Mouse (Mus musculus): Measurements from ENCODE around the gene Nxn. TPM values are rescaled to one million over a fixed set of nuclear protein-coding genes. Genes with fewer than 3 reads are reported as not detected.

The Nxn gene
- polyA plus RNA-seq, 1 experiment: 19.1 TPM

DNA sequence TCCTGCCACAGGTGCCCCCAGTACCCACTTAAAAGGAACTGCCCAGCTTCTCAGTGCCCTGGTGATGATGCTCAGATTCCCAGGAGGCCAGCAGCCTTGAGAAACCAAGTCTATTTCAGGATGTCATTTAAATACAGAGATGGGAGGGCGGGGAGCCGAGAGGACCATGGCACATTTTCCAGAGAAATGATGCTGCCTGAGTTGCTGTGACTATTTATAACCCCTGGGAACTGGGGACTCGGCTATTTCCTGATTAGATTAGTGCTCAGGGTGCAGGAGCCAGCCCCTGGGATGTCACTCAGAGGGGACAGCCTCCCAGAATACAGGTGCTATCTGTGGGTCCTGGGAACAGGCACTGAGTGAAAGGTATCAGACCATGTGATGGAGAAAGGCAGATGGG is 28.8 kb upstream of the Nxn start:
- no peak for TF ChIP-seq POLR2A (IDR thresholded peaks at IDR 0.05; ENCODE audit: borderline replicate concordance, extremely low read depth, low read depth, low read length)
- TF ChIP-seq CTCF (IDR thresholded peaks at IDR 0.05; ENCODE audit: insufficient read depth, low read length): no peak
- DNase-seq: no peak
- WGBS: 59% methylated on average over 3 of the region's 3 CpGs
- Histone ChIP-seq H3K4me1 (ENCODE audit: control insufficient read depth, insufficient read depth, low read length) (peaks cover 7% of the 10 kb centered on the region), H3K4me3 (replicated peaks; ENCODE audit: extremely low read depth, low read depth, low read length) (no peak overlapping the region)

DNA sequence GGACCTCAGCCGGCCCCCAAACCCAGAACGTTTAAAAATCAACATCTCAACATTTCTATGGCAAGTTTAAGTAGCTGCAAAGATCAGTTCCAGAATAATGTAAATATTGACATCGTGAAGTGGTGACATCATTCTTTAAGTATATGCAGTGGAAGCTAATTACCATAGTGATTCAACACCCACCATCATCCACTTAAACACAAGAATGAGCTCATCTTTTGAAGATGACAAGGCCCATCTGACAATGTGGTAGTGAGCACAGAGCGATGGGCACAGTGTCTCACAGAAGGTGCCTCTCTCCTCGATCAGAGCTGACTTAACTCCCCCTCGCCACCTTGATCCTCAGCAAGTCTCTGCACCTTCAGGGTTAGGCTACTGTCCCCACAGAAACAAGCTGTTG is 26.8 kb upstream of the Nxn start:
- WGBS: 61% methylated on average over 6 of the region's 6 CpGs
- H3K4me1 ChIP-seq (ENCODE audit: control insufficient read depth, insufficient read depth, low read length): peaks cover 7% of the 10 kb centered on the region
- no peak for DNase-seq
- no peak overlapping the region for H3K4me3 ChIP-seq (replicated peaks; ENCODE audit: extremely low read depth, low read depth, low read length)
- TF ChIP-seq CTCF (IDR thresholded peaks at IDR 0.05; ENCODE audit: insufficient read depth, low read length) (no peak), POLR2A (IDR thresholded peaks at IDR 0.05; ENCODE audit: borderline replicate concordance, extremely low read depth, low read depth, low read length) (no peak)

DNA sequence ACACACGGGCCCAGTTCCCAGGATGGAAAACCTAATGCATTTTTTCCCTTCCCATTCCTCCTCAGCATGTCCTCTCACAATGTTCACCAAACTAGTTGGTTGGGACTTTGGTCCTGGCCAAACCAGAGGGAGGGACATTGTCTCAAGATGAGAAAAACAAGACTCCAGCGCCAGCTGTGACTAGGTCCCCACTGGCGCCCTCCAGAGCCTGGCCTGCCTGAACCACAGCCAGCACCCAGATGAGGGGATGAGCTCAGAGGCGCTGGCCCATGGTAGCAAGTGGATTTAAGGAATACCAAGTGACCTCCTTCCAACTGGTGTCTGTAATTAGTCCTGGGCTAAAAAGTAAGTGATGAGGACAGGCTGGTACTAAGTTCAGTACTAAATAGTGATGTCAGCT is 22.0 kb upstream of the Nxn start:
- no peak for DNase-seq
- TF ChIP-seq CTCF (IDR thresholded peaks at IDR 0.05; ENCODE audit: insufficient read depth, low read length): no peak
- TF ChIP-seq POLR2A (IDR thresholded peaks at IDR 0.05; ENCODE audit: borderline replicate concordance, extremely low read depth, low read depth, low read length): no peak
- H3K4me1 ChIP-seq (ENCODE audit: control insufficient read depth, insufficient read depth, low read length): peaks cover 7% of the 10 kb centered on the region
- H3K4me3 ChIP-seq (replicated peaks; ENCODE audit: extremely low read depth, low read depth, low read length): no peak overlapping the region
- 63% methylated on average over 4 of the region's 4 CpGs for WGBS

DNA sequence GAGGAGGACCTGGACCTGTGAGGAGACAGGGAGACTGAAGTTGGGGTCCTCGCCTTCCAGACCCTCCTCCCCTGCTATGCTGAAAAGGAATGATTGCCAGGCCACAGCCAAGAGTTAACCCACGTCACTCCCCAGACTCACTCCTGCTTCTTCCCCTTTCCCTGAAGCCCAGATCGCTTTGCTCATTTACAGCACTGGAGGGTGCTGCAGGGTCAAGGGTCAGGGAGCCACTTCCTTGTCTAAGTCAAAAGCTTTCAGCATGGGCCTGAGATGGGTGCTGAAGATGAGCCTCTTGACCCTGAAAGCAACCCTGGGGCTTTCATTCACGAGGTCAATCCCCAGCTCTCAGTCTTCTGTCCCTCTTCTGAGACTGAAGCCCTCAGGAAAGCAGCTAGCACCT is 20.2 kb upstream of the Nxn start:
- Histone ChIP-seq H3K4me1 (ENCODE audit: control insufficient read depth, insufficient read depth, low read length) (no peaks in the 10 kb centered on the region), H3K4me3 (replicated peaks; ENCODE audit: extremely low read depth, low read depth, low read length) (no peak overlapping the region)
- WGBS: 71% methylated on average over 4 of the region's 4 CpGs
- no peak for DNase-seq
- TF ChIP-seq CTCF (IDR thresholded peaks at IDR 0.05; ENCODE audit: insufficient read depth, low read length) (no peak), POLR2A (IDR thresholded peaks at IDR 0.05; ENCODE audit: borderline replicate concordance, extremely low read depth, low read depth, low read length) (no peak)

DNA sequence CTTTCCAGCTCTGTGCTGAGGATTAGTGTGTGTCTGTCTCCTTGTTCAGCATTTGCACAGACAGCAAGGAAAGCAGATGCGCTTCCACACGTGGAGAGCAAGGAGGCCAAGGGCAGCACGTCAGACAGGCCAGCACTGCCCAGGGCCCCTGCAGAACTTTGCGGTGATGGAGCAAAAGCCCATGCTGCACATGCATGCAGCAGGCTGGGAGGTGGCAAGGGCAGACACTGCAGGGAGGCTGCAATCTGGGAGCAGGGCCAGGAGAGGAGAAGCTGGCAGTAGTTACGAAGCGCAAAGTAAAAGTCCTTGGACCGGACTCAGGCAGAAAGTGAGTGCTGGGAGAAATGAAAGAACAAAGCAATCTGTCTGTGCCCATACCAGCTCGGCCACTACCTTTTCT is 19.5 kb upstream of the Nxn start:
- no peak for TF ChIP-seq POLR2A (IDR thresholded peaks at IDR 0.05; ENCODE audit: borderline replicate concordance, extremely low read depth, low read depth, low read length)
- no peak for TF ChIP-seq CTCF (IDR thresholded peaks at IDR 0.05; ENCODE audit: insufficient read depth, low read length)
- WGBS: 72% methylated on average over 8 of the region's 8 CpGs

DNA sequence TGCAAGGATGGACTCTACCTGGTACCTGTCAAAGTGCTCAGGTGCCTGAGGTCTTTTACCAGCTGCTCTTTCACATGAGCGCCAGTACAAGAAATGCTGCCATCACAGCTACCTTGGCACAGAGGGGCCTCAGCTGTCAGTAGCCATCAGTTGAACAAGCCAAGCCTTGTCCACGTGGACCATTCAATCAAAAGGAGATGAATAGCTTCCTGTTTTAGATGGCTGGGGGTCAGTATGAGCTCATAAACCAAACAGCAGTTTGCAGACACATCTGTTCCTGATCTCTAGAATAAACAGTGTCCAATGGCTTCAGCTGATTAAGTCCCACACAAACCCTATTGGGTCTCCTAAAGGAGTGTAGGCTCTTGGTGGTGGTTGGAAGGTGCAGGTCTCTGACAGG is 17.0 kb upstream of the Nxn start:
- no peak for DNase-seq
- TF ChIP-seq CTCF (IDR thresholded peaks at IDR 0.05; ENCODE audit: insufficient read depth, low read length): no peak
- H3K4me1 ChIP-seq (ENCODE audit: control insufficient read depth, insufficient read depth, low read length): 0 out of 2 replicates have a peak, but pooled peaks cover under 1% of the 10 kb centered on the region
- WGBS: 49% methylated on average over 2 of the region's 2 CpGs
- H3K4me3 ChIP-seq (replicated peaks; ENCODE audit: extremely low read depth, low read depth, low read length): no peak overlapping the region

More for the DNA sequence above, 19.5 kb upstream of the Nxn start:
- no peak overlapping the region for H3K4me3 ChIP-seq (replicated peaks; ENCODE audit: extremely low read depth, low read depth, low read length)
- DNase-seq: no peak
- no peaks in the 10 kb centered on the region for H3K4me1 ChIP-seq (ENCODE audit: control insufficient read depth, insufficient read depth, low read length)

DNA sequence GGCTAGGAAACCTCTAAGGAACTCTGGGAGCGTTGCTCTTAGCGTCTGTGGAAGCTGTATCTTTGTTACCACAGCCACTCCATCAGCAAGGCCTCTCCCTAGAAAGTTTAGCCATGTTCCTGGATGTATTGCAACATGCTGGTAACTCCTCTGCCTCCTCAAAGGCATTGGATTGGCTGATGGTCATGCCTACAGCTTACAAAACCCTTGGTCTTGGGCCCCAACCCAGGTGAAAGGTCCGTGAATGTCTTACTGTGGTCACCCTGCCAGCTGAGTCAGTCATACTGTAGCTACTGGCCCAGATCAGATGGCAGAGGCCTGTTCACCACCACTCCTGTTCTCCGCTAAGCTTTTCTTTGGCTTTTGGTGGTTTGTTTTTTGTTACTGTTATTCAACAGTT is 16.1 kb upstream of the Nxn start:
- Histone ChIP-seq H3K4me3 (replicated peaks; ENCODE audit: extremely low read depth, low read depth, low read length) (no peak overlapping the region), H3K4me1 (ENCODE audit: control insufficient read depth, insufficient read depth, low read length) (0 out of 2 replicates have a peak, but pooled peaks cover 2% of the 10 kb centered on the region)
- no peak for DNase-seq
- TF ChIP-seq POLR2A (IDR thresholded peaks at IDR 0.05; ENCODE audit: borderline replicate concordance, extremely low read depth, low read depth, low read length) (no peak), CTCF (IDR thresholded peaks at IDR 0.05; ENCODE audit: insufficient read depth, low read length) (no peak)
- WGBS: 89% methylated on average over 4 of the region's 4 CpGs

DNA sequence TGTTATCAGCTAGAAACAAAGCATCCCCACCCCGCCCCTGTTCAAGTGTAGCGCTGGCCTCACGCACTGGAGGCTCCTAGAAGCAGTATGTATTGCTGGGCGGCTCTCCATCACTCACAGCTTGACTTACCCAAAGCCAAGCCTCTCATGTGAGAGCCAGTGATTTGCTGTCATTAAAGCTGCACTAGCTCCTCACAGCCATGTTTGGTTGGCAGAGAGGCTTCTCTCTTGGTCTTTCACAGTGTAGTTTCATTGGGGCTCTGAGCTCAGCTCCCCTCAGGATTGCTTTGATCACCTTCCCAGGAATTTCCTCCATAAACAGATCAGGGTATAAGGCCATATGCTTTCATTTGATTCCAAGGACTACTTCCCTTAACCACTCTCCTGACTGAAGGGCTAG is 14.3 kb upstream of the Nxn start:
- H3K4me1 ChIP-seq (ENCODE audit: control insufficient read depth, insufficient read depth, low read length): 0 out of 2 replicates have a peak, but pooled peaks cover 2% of the 10 kb centered on the region
- TF ChIP-seq POLR2A (IDR thresholded peaks at IDR 0.05; ENCODE audit: borderline replicate concordance, extremely low read depth, low read depth, low read length) (no peak), CTCF (IDR thresholded peaks at IDR 0.05; ENCODE audit: insufficient read depth, low read length) (no peak)
- WGBS: 70% methylated on average over 4 of the region's 4 CpGs
- no peak for DNase-seq
- no peak overlapping the region for H3K4me3 ChIP-seq (replicated peaks; ENCODE audit: extremely low read depth, low read depth, low read length)

DNA sequence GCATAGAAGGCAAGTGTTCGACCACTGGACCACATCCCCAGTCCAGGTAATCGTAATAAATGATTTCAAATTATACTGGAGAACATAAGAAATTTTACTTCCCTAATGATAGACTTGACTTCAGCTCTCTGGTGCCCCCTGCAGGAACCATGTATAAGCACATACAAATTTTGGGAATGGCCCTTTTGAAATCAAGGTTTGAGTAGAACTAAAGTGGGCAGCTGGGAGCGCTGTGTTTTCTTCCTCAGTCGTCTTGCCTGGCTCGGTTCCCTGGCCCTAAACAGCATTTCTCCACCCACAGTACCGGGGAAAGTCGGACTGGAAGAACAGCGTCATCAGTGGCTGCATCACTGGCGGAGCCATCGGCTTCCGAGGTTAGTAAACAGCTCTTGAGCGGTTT is 11.9 kb upstream of the Nxn start:
- H3K4me1 ChIP-seq (ENCODE audit: control insufficient read depth, insufficient read depth, low read length): 0 out of 2 replicates have a peak, but pooled peaks cover 2% of the 10 kb centered on the region
- DNase-seq: peak; percentile 48
- no peak overlapping the region for H3K4me3 ChIP-seq (replicated peaks; ENCODE audit: extremely low read depth, low read depth, low read length)
- TF ChIP-seq POLR2A (IDR thresholded peaks at IDR 0.05; ENCODE audit: borderline replicate concordance, extremely low read depth, low read depth, low read length) (no peak), CTCF (IDR thresholded peaks at IDR 0.05; ENCODE audit: insufficient read depth, low read length) (peak; percentile 35; the same call in 1 of the 2 replicates)
- WGBS: 61% methylated on average over 12 of the region's 12 CpGs

DNA sequence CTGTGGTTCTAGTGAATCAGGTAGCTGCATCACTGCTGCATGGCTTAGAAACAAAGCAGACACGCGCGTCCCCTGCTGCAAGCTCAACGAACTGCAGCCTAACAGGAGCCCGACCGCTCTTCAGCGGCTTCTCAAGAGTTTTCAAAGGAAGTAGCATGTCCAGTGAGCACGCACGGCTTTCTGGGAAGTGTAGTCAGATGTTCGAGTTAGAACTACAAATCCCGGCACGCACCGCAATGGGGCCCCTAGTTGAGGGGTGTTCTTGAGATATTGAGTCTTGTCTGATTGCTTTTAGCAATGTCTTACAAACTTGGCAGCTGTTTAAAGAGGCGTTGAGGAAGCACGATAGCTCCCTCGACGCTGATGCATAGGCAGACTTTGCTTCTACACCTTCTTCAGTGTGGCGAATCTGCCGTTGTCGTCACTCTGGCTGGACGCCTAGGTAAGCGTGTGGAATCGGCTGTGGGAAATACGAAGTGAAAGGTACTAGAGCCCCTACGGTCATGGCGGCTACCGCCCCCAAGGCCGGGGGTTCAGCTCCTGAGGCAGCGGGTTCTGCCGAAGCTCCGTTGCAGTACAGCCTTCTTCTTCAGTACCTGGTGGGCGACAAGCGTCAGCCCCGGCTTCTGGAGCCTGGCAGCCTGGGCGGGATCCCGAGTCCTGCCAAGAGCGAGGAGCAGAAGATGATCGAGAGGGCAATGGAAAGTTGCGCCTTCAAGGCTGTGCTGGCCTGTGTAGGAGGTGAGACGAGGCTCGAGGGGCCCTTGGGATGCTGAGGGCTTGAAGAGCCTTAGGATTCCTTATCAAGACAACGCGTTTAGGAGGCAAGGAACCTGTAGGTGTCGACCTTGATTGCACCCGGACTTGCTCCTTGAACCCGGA is 8.0 kb upstream of the Nxn start, which contains the start of gene Timm22:
Gene Timm22, plus strand, starts transcription at position 251 of the 882 bp plus-strand sequence.
- TF ChIP-seq CTCF (IDR thresholded peaks at IDR 0.05; ENCODE audit: insufficient read depth, low read length): peak; percentile 99
- TF ChIP-seq POLR2A (IDR thresholded peaks at IDR 0.05; ENCODE audit: borderline replicate concordance, extremely low read depth, low read depth, low read length): peak; percentile 64; the same call in 1 of the 2 replicates
- Histone ChIP-seq H3K4me1 (ENCODE audit: control insufficient read depth, insufficient read depth, low read length) (0 out of 2 replicates have a peak, but pooled peaks cover 2% of the 10 kb centered on the region), H3K4me3 (replicated peaks; ENCODE audit: extremely low read depth, low read depth, low read length) (peak within 1 kb of the TSS; percentile 86)
- under 1% methylated on average over 46 of the region's 46 CpGs for WGBS
- peak; percentile 97 for DNase-seq

All from lung, adult 2 months (tissue).